Mouse (Mus musculus) erythroblast, embryonic 14.5 days (primary cell): ENCODE measurements around the gene Ints13.

Source experiments
- GATA1 ChIP-seq: IDR thresholded peaks from 2 replicates; pipeline ENCODE4 v1.6.1; 2012; ENCODE audit warnings: low read length, inconsistent platforms, mixed read lengths
- TAL1 ChIP-seq: IDR thresholded peaks from 3 replicates; pipeline ENCODE4 v1.6.1; 2012; ENCODE audit warnings: low read length, inconsistent platforms, mixed read lengths

DNA sequence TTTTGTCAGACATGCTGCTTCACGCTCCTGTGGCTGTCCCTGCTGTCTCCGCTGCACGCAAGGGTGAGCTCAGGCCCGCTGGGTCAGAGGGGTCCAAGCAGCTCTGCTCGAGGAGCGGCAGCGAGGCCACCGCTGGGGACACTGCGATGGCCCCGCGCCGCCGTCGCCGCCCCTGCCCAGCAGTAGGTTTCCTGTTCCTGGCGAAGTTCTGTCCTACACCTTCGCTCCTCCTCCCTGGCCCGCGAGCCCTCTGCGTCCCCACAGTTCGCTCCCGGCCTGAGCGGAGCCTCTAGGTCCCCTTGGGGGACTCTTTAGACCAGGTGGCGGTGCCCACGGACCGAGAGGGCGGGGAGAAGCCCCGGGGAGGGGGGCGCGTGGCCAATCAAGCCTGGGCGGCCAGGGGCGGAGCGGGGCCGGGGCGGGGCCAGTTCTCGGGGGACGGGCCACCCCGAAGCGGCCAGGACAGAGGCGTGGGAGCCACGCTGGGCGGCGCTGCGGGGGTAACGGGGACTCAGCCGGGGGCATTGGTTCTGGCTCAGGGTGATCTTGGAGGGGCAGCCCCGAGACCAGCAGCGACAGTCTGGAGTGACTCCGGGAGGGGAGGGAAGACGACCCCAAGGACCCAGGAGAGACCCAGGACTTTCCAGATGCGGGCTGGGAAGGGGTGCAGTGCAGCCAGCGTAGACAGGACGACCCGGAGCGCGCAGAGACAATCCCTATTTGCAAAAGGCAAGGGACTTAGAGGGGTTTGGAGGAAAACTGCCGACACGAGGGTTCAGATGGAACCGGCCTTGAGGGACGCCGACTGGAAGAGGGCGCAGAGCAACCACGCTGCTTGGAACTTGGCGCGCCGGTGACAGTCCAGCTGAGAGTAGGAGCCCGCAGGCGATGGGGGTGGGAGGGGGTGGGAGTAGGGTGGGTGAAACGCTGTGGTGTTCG lies 75.5 kb downstream of the Ints13 start, which contains the start of gene Itpr2:
- TF ChIP-seq GATA1 (no peak), TAL1 (no peak)
